Mouse (Mus musculus) G1E (cell line): ENCODE measurements around the gene Adamts4.

Experiments used
- CTCF ChIP-seq: IDR thresholded peaks from 2 replicates; pipeline ENCODE4 v1.5.1; 2012; ENCODE audit warnings: low read depth, low read length, inconsistent platforms, mixed read lengths
- GATA1 ChIP-seq: IDR thresholded peaks from 2 replicates; pipeline ENCODE4 v1.6.1; 2012; ENCODE audit warnings: borderline replicate concordance, low read length, inconsistent platforms, mixed read lengths
- GATA2 ChIP-seq: IDR thresholded peaks from 2 replicates; pipeline ENCODE4 v1.6.1; 2012; ENCODE audit warnings: low read depth, low read length, inconsistent platforms, borderline replicate concordance

DNA sequence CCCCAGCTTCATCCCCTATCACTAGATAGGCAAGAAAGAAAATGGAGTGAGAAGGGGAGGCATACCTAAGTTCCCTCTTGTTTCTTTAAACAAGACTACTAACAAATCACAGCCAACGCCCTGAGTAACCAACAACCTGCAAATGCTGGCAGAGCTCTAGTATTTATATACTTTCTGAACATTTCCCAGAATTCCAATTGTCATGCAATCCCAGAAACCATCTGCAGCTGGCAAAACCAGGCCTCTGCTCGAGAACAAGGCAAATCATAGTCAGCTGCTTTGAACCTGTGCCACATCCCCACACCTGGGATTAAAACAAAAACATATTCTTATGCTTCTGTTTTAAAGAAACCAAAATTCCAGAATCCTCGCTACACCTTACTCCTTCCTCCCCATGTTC lies 43.1 kb downstream of the Adamts4 start:
- no peak for TF ChIP-seq CTCF
- no peak for TF ChIP-seq GATA1
- TF ChIP-seq GATA2: no peak
